Comparison of ENCODE assay signal across 14 mouse cellular contexts in genomic region chr8:57344956-57345870, GRCm38 (mm10). TPM values are rescaled to one million over a fixed set of nuclear protein-coding genes. Genes with fewer than 3 reads are reported as not detected.
DNase-seq lines count a peak whose midpoint lies in the region; ATAC-seq and TF ChIP-seq lines count a peak whose summit lies in the region.
"Had no signal": no experiment of that assay in that cellular context is flagged by ENCODE, and none has a peak within 500 bp of the region (broad histone marks: within the 10 kb centered on the region; RNA-seq: fewer than 3 reads in every experiment).

No protein-coding gene starts in this region.

- no peaks in the 10 kb centered on the region for H3K36me3 ChIP-seq in hindbrain, embryonic 10.5 days
- no peaks in the 10 kb centered on the region for H3K36me3 ChIP-seq in hindbrain, embryonic 13.5 days
- no peaks in the 10 kb centered on the region for H3K36me3 ChIP-seq in ES-E14 (ENCODE audit: control insufficient read depth, insufficient read depth, low read length, poor library complexity, severe bottlenecking)
- no peaks in the 10 kb centered on the region for H3K36me3 ChIP-seq in limb, embryonic 12.5 days
- H3K36me3 ChIP-seq: forebrain, embryonic 15.5 days; intestine, embryonic 15.5 days had no signal

- H3K4me3 ChIP-seq in hindbrain, embryonic 10.5 days = no peak overlapping the region
- no peak overlapping the region for H3K4me3 ChIP-seq in hindbrain, embryonic 13.5 days
- H3K4me3 ChIP-seq in ES-E14 (ENCODE audit: insufficient read depth in 1 of 2, low read depth in 1 of 2, low read length in 2 of 2, poor library complexity in 1 of 2, severe bottlenecking in 1 of 2) = no peak overlapping the region
- H3K4me3 ChIP-seq in limb, embryonic 12.5 days (replicated peaks) = no peak overlapping the region
- H3K4me3 ChIP-seq: forebrain, embryonic 15.5 days; intestine, embryonic 15.5 days had no signal

- no peaks in the 10 kb centered on the region for H3K9me3 ChIP-seq in hindbrain, embryonic 10.5 days
- H3K9me3 ChIP-seq in hindbrain, embryonic 13.5 days = no peaks in the 10 kb centered on the region
- H3K9me3 ChIP-seq in ES-E14 (ENCODE audit: control insufficient read depth, insufficient read depth, low read depth, low read length) = no peaks in the 10 kb centered on the region
- no peaks in the 10 kb centered on the region for H3K9me3 ChIP-seq in limb, embryonic 12.5 days
- H3K9me3 ChIP-seq: forebrain, embryonic 15.5 days; intestine, embryonic 15.5 days had no signal

- peaks cover 100% of the 10 kb centered on the region for H3K27me3 ChIP-seq in hindbrain, embryonic 10.5 days (ENCODE audit: insufficient read depth, poor library complexity, severe bottlenecking)
- H3K27me3 ChIP-seq in hindbrain, embryonic 13.5 days = peaks cover 100% of the 10 kb centered on the region
- peaks cover 88% of the 10 kb centered on the region for H3K27me3 ChIP-seq in limb, embryonic 12.5 days

- 1% methylated on average over 23 of the region's 23 CpGs for WGBS in hindbrain, embryonic 10.5 days
- 2% methylated on average over 23 of the region's 23 CpGs for WGBS in hindbrain, embryonic 13.5 days
- WGBS in limb, embryonic 12.5 days = 20% methylated on average over 23 of the region's 23 CpGs

- peaks cover 6% of the 10 kb centered on the region for H3K4me1 ChIP-seq in hindbrain, embryonic 10.5 days (replicated peaks)
- peaks cover 8% of the 10 kb centered on the region for H3K4me1 ChIP-seq in hindbrain, embryonic 13.5 days (replicated peaks)
- no peaks in the 10 kb centered on the region; a peak in 1 of 4 replicates for H3K4me1 ChIP-seq in ES-E14 (ENCODE audit: control insufficient read depth in 2 of 2, insufficient read depth in 2 of 2, low read length in 2 of 2, poor library complexity in 1 of 2)
- peaks cover 97% of the 10 kb centered on the region for H3K4me1 ChIP-seq in limb, embryonic 12.5 days (replicated peaks)

- no peak for ATAC-seq in hindbrain, embryonic 13.5 days (ENCODE audit: low FRiP score)
- ATAC-seq in limb, embryonic 12.5 days (ENCODE audit: insufficient number of reproducible peaks, insufficient read depth, low FRiP score, low TSS enrichment, low read depth) = no peak
- ATAC-seq in CD4-positive, CD25-positive, alpha-beta regulatory T cell, adult 4 months = no peak
- ATAC-seq: forebrain, embryonic 15.5 days; intestine, embryonic 15.5 days had no signal

- no peak overlapping the region for H3K27ac ChIP-seq in hindbrain, embryonic 10.5 days
- H3K27ac ChIP-seq in hindbrain, embryonic 13.5 days = no peak overlapping the region
- no peak overlapping the region for H3K27ac ChIP-seq in ES-E14 (ENCODE audit: insufficient read depth, low read depth, low read length, poor library complexity, severe bottlenecking)
- no peak overlapping the region for H3K27ac ChIP-seq in limb, embryonic 12.5 days
- H3K27ac ChIP-seq: forebrain, embryonic 15.5 days; intestine, embryonic 15.5 days had no signal

- no peak overlapping the region for H3K9ac ChIP-seq in hindbrain, embryonic 13.5 days
- H3K9ac ChIP-seq in ES-E14 (ENCODE audit: insufficient read depth, low read depth, low read length, poor library complexity, severe bottlenecking) = no peak overlapping the region
- 0 out of 2 replicates have a peak overlapping the region, but pooled peaks have one; percentile 4 for H3K9ac ChIP-seq in limb, embryonic 12.5 days (replicated peaks)
- H3K9ac ChIP-seq: forebrain, embryonic 15.5 days; intestine, embryonic 15.5 days had no signal

- DNase-seq in hindbrain, embryonic 10.5 days (ENCODE audit: low spot score) = peak; percentile 48
- DNase-seq in ES-E14 (ENCODE audit: low read depth, low spot score) = peak; percentile 31
- DNase-seq in embryo, embryonic 10.5 days (ENCODE audit: low spot score) = peak; percentile 60
- no peak for DNase-seq in layer of hippocampus, postnatal 25 days (ENCODE audit: extremely low spot score in 1 of 2, low spot score in 1 of 2)
- DNase-seq: adrenal gland, adult 8-10 months; gastrocnemius, postnatal 25 days; layer of hippocampus, adult 9-11 months; left cerebral cortex, postnatal 4 days; lung, postnatal 4 days had no signal

- no peak overlapping the region for H3K4me2 ChIP-seq in hindbrain, embryonic 13.5 days
- H3K4me2 ChIP-seq in limb, embryonic 12.5 days = peak overlapping the region; percentile 35
- H3K4me2 ChIP-seq: forebrain, embryonic 15.5 days; intestine, embryonic 15.5 days had no signal

- in situ Hi-C loops in ES-E14 (cut with MboI; ENCODE audit: low sequenced_read_pairs in 2 of 2, unreplicated experiment in 2 of 2) = no loop called here

TF ChIP-seq in ES-E14, 5 proteins besides CTCF, POLR2A, EP300 and RAD21:
- TF ChIP-seq ZNF384 (IDR thresholded peaks at IDR 0.05; ENCODE audit: low read depth, low read length) (no peak), MAFK (IDR thresholded peaks at IDR 0.05; ENCODE audit: insufficient read depth, low read depth, low read length) (no peak), HCFC1 (IDR thresholded peaks at IDR 0.05; ENCODE audit: borderline replicate concordance, insufficient read depth, low read length) (no peak), ZC3H11A (IDR thresholded peaks at IDR 0.05; ENCODE audit: borderline replicate concordance, low read depth, low read length) (no peak), CHD2 (IDR thresholded peaks at IDR 0.05; ENCODE audit: low read depth, low read length) (no peak)

RNA-seq across cellular contexts. Expression of gene Hand2, which starts 24.4 kb away (rescaled TPM):
- 0.20 TPM in 1 of 2 replicates, not detected in the other for polyA plus RNA-seq in hindbrain, embryonic 10.5 days (2016; fragmentation: Nextera tagmentation; extraction: Ambion mirVana)
- not detected in 2 replicates for polyA plus RNA-seq in hindbrain, embryonic 13.5 days (2015; fragmentation: Nextera tagmentation; extraction: Ambion mirVana)
- 0.18 TPM in 1 of 2 replicates, not detected in the other for total RNA-seq in ES-E14 (2012; rRNA removed)
- 19.6 and 23.7 TPM in 2 replicates for polyA plus RNA-seq in limb, embryonic 12.5 days (2016; fragmentation: Nextera tagmentation; extraction: Ambion mirVana)
- not detected for polyA plus RNA-seq in CD4-positive, CD25-positive, alpha-beta regulatory T cell, adult 4 months (2017; shearing (Covaris generic))
- not detected for total RNA-seq in layer of hippocampus, postnatal 25 days (2021)
- total RNA-seq: left cerebral cortex, postnatal 4 days had no signal
- polyA plus RNA-seq: forebrain, embryonic 15.5 days had no signal

Comparison
In these comparisons a context has a peak if more than half of its experiments do, and no peak if none do; other contexts are left out.
1. DNase-seq: peak in hindbrain, embryonic 10.5 days (single experiment), ES-E14 (single experiment) and embryo, embryonic 10.5 days (single experiment); none in layer of hippocampus, postnatal 25 days (0 of 2).
2. RNA of gene Hand2, which starts 24.4 kb away (polyA plus RNA-seq): 19.6 to 23.7 TPM in limb, embryonic 12.5 days; 0.20 TPM in hindbrain, embryonic 10.5 days, not detected in hindbrain, embryonic 13.5 days and not detected in CD4-positive, CD25-positive, alpha-beta regulatory T cell, adult 4 months; every median in the first group is over 10 times any median in the second.